Mouse (Mus musculus): ENCODE data around the gene Gigyf1. TPM values are rescaled to one million over a fixed set of nuclear protein-coding genes. Genes with fewer than 3 reads are reported as not detected.

The Gigyf1 gene
- polyA plus RNA-seq, 1 experiment = 2.4 TPM

- Histone ChIP-seq H3K9me3 (ENCODE audit: control insufficient read depth, low read length) (no peaks in the 10 kb centered on the region; the same call in 1 of the 2 replicates), H3K4me1 (ENCODE audit: control insufficient read depth) (peaks cover 74% of the 10 kb centered on the region), H3K36me3 (ENCODE audit: control insufficient read depth) (peaks cover 46% of the 10 kb centered on the region), H3K27me3 (ENCODE audit: control insufficient read depth) (no peaks in the 10 kb centered on the region; the same call in 1 of the 2 replicates), H3K4me3 (replicated peaks) (peak overlapping the region; percentile 91)
- peak; percentile 79 for TF ChIP-seq GATA1 (IDR thresholded peaks at IDR 0.05; ENCODE audit: low read length)
- TF ChIP-seq TAL1 (IDR thresholded peaks at IDR 0.05; ENCODE audit: low read length) = peak; percentile 44; the same call in 2 of the 3 replicates
Observed at GRCm38 (mm10) chr5:137570691-137571586, 52.6 kb downstream of the Gigyf1 start.

GRCm38 (mm10) chr5:137574470-137574901 lies 56.1 kb downstream of the Gigyf1 start:
- peaks cover 79% of the 10 kb centered on the region for H3K36me3 ChIP-seq (ENCODE audit: control insufficient read depth)
- TF ChIP-seq GATA1 (IDR thresholded peaks at IDR 0.05; ENCODE audit: low read length) (no peak), TAL1 (IDR thresholded peaks at IDR 0.05; ENCODE audit: low read length) (no peak)
- H3K4me3 ChIP-seq (replicated peaks) = peak overlapping the region; percentile 15

More at GRCm38 (mm10) chr5:137574470-137574901, 56.1 kb downstream of the Gigyf1 start:
- Histone ChIP-seq H3K9me3 (ENCODE audit: control insufficient read depth, low read length) (no peaks in the 10 kb centered on the region), H3K27me3 (ENCODE audit: control insufficient read depth) (no peaks in the 10 kb centered on the region; the same call in 1 of the 2 replicates), H3K4me1 (ENCODE audit: control insufficient read depth) (peaks cover 63% of the 10 kb centered on the region)

Other genes starting within 250 kb of the Gigyf1 start
- 29.5 and 30.9 TPM in 2 replicates for gene Ache, start 231.0 kb upstream of the Gigyf1 start, polyA plus RNA-seq (2012)
- 14.1 and 16.4 TPM in 2 replicates for gene Ufsp1, start 223.9 kb upstream of the Gigyf1 start, polyA plus RNA-seq (2012)
- gene Srrt, start 210.9 kb upstream of the Gigyf1 start, polyA plus RNA-seq (2012) = 73.3 and 89.6 TPM in 2 replicates
- gene Trip6, start 204.1 kb upstream of the Gigyf1 start, polyA plus RNA-seq (2012) = 0.51 and 0.54 TPM in 2 replicates
- gene Slc12a9, start 185.0 kb upstream of the Gigyf1 start, polyA plus RNA-seq (2012) = 0.05 and 0.06 TPM in 2 replicates
- gene Ephb4, start 168.4 kb upstream of the Gigyf1 start, polyA plus RNA-seq (2012) = 0.04 and 0.07 TPM in 2 replicates
- under 0.01 TPM in 1 of 2 replicates, not detected in the other for gene Zan, start 41.5 kb upstream of the Gigyf1 start, polyA plus RNA-seq (2012)
- gene Pop7, start 16.0 kb upstream of the Gigyf1 start, polyA plus RNA-seq (2012) = 7.1 and 9.3 TPM in 2 replicates
- not detected in 2 replicates for gene Epo, start 14.7 kb downstream of the Gigyf1 start, polyA plus RNA-seq (2012)
- gene Gnb2, start 15.0 kb downstream of the Gigyf1 start, polyA plus RNA-seq (2012) = 59.2 and 65.3 TPM in 2 replicates
- not detected in 2 replicates for gene Actl6b, start 35.0 kb downstream of the Gigyf1 start, polyA plus RNA-seq (2012)
- 9.2 and 10.1 TPM in 2 replicates for gene Tfr2, start 51.3 kb downstream of the Gigyf1 start, polyA plus RNA-seq (2012)
- 105 and 109 TPM in 2 replicates for gene Mospd3, start 82.5 kb downstream of the Gigyf1 start, polyA plus RNA-seq (2012)
- gene Pcolce, start 95.2 kb downstream of the Gigyf1 start, polyA plus RNA-seq (2012) = 0.10 and 0.22 TPM in 2 replicates
- gene Fbxo24, start 110.5 kb downstream of the Gigyf1 start, polyA plus RNA-seq (2012) = not detected in 2 replicates
- 6.3 and 7.1 TPM in 2 replicates for gene Lrch4, start 110.6 kb downstream of the Gigyf1 start, polyA plus RNA-seq (2012)
- gene Gm20605, start 110.6 kb downstream of the Gigyf1 start, polyA plus RNA-seq (2012) = 3.8 and 3.9 TPM in 2 replicates
- 5.9 and 11.5 TPM in 2 replicates for gene Sap25, start 122.8 kb downstream of the Gigyf1 start, polyA plus RNA-seq (2012)
- 0.02 TPM in 1 of 2 replicates, not detected in the other for gene Irs3, start 127.2 kb downstream of the Gigyf1 start, polyA plus RNA-seq (2012)
- 17.1 and 20.4 TPM in 2 replicates for gene Agfg2, start 166.2 kb downstream of the Gigyf1 start, polyA plus RNA-seq (2012)
- gene Nyap1, start 223.1 kb downstream of the Gigyf1 start, polyA plus RNA-seq (2012) = 0.97 and 1.2 TPM in 2 replicates
- gene Tsc22d4, start 227.2 kb downstream of the Gigyf1 start, polyA plus RNA-seq (2012) = 53.9 and 58.8 TPM in 2 replicates